Mouse (Mus musculus) adrenal gland, postnatal 4 days (tissue): Measurements from ENCODE around the gene Hs6st3. TPM values are rescaled to one million over a fixed set of nuclear protein-coding genes. Genes with fewer than 3 reads are reported as not detected.

Source experiments
- DNase-seq, 2 experiments: peaks; one replicate each; pipeline ENCODE4 v3.0.0; 2021 to 2022; ENCODE audit warnings: low spot score in 2 of 2, mixed read lengths in 2 of 2
- total RNA-seq, 2 experiments: library from RNA; stranded (reverse); gene quantifications; 2 replicates each; pipeline ENCODE4 v1.2.3; 2021

Gene Hs6st3
- total RNA-seq, 2 experiments from 2014 or later: 3.2 to 3.3 TPM

- no peak for DNase-seq
These were observed 491.0 kb downstream of the Hs6st3 start for GRCm38 (mm10) chr14:119629127-119629526.

- DNase-seq: no peak
These were observed 494.9 kb downstream of the Hs6st3 start for GRCm38 (mm10) chr14:119633090-119633489.

- DNase-seq: no peak
These were observed 495.5 kb downstream of the Hs6st3 start for GRCm38 (mm10) chr14:119633626-119634025.

GRCm38 (mm10) chr14:119642874-119643273, 504.7 kb downstream of the Hs6st3 start:
- DNase-seq: no peak

- no peak for DNase-seq
These were observed 505.7 kb downstream of the Hs6st3 start for GRCm38 (mm10) chr14:119643840-119644239.

- DNase-seq: no peak
These were observed 518.8 kb downstream of the Hs6st3 start for GRCm38 (mm10) chr14:119656936-119657335.

GRCm38 (mm10) chr14:119665741-119666141, 527.6 kb downstream of the Hs6st3 start:
- DNase-seq: no peak

- DNase-seq: no peak
These were observed 529.3 kb downstream of the Hs6st3 start for GRCm38 (mm10) chr14:119667421-119667820.

GRCm38 (mm10) chr14:119670836-119671587, 532.9 kb downstream of the Hs6st3 start:
- DNase-seq: no peak

GRCm38 (mm10) chr14:119678574-119678973, 540.4 kb downstream of the Hs6st3 start:
- DNase-seq: no peak

GRCm38 (mm10) chr14:119680052-119680451, 541.9 kb downstream of the Hs6st3 start:
- DNase-seq: no peak

GRCm38 (mm10) chr14:119687885-119688284, 549.7 kb downstream of the Hs6st3 start:
- DNase-seq: no peak

GRCm38 (mm10) chr14:119699982-119700381, 561.8 kb downstream of the Hs6st3 start:
- DNase-seq: no peak

- no peak for DNase-seq
These were observed 576.6 kb downstream of the Hs6st3 start for GRCm38 (mm10) chr14:119714712-119715111.

- DNase-seq: no peak
These were observed 579.2 kb downstream of the Hs6st3 start for GRCm38 (mm10) chr14:119717323-119717722.

GRCm38 (mm10) chr14:119725102-119725501, 587.0 kb downstream of the Hs6st3 start:
- no peak for DNase-seq

- no peak for DNase-seq
These were observed 593.4 kb downstream of the Hs6st3 start for GRCm38 (mm10) chr14:119731436-119732080.

GRCm38 (mm10) chr14:119732219-119732618, 594.1 kb downstream of the Hs6st3 start:
- no peak for DNase-seq

GRCm38 (mm10) chr14:119737408-119737961, 599.3 kb downstream of the Hs6st3 start:
- DNase-seq: no peak

GRCm38 (mm10) chr14:119741791-119742190, 603.6 kb downstream of the Hs6st3 start:
- DNase-seq: no peak

GRCm38 (mm10) chr14:119761376-119761775, 623.2 kb downstream of the Hs6st3 start:
- DNase-seq: no peak

- no peak for DNase-seq
These were observed 633.9 kb downstream of the Hs6st3 start for GRCm38 (mm10) chr14:119772040-119772439.
